Mouse (Mus musculus): ENCODE data around the gene Pts. TPM values are rescaled to one million over a fixed set of nuclear protein-coding genes. Genes with fewer than 3 reads are reported as not detected.
A peak's percentile ranks its signal among the peaks of the same experiment; 100 is the strongest.

The Pts gene
- total RNA-seq, 2 experiments from 2014 or later: 31.7 to 36.8 TPM

DNA sequence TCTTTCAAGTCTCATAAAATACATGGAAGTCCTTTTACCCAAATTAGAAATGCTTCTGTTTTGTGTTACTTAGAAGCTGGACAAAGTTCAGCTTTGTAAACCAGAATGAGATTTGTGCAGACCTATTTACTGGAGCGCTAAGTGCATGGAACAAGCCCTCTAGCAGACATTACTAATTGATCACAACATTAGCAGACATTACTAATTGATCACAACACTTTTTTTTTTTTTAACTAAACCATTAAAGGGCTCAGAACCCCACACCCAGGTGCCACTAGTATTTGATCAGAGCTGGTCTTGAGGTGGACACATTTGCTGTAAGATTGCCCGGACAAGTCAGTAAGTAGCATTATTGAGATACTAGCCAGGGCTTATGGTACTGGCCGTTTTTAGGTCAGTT, 5.3 kb upstream of the Pts start:
- DNase-seq: no peak
- intact Hi-C loops (cut with DNase I): loop anchor here (5.0 kb wide), 1 partner anchor 201 kb away; no protein-coding TSS in a partner anchor

- intact Hi-C loops (cut with DNase I): loop anchor here (5.0 kb wide), 1 partner anchor 201 kb away; no protein-coding TSS in a partner anchor
These were observed 4.8 kb upstream of the Pts start for GRCm38 (mm10) chr9:50533328-50533727.

GRCm38 (mm10) chr9:50530890-50531289, 2.4 kb upstream of the Pts start:
- intact Hi-C loops (cut with DNase I): loop anchor here (5.0 kb wide), 1 partner anchor 199 kb away; no protein-coding TSS in a partner anchor
- peak; percentile 42 to 59 for DNase-seq

More at GRCm38 (mm10) chr9:50533328-50533727, 4.8 kb upstream of the Pts start:
- DNase-seq: no peak

DNA sequence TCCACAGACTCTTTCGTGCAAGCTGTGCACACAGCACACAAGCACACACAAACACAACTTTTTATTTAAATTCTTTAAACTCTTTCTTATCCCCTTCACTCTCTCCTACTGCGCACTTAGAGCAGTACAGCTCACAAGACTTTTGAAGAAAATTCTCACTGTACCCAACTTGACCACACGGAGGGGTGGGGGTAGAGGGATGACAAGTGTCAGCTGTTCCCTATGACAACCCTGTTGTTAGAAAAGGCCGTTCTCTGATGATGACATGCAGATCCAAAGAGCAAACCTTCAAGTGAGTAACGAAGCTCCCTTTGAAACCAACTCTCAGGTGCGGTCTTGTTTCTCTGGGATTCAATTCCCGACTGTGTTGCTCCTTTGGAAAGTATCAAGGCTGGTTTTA, 664 bp downstream of the Pts start:
- intact Hi-C loops (cut with DNase I): loop anchor here (1.0 to 5.0 kb wide), 3 partner anchors 65 to 1041 kb away; partner anchors contain the start of gene Ttc12
- peak in 1 of 2 experiments; percentile 21 for DNase-seq

DNA sequence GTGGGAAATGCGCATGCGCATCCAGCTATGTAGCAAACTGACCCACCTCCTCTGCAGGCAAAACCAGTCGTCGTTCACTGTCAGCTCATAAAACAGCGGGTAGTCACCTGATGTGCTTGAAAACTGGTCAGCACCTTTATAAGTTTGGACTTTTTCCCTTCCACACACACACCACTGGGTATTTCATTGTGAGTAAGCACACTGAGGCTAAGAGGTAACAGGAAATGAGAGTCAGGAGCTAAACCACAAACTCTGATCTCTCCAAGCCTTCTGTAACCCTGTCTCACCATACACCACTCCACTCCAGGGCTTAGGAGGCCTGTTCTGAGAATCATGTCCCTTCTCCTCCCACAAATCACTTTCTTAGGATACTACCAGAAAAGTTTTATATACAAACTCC, 2.9 kb downstream of the Pts start:
- intact Hi-C loops (cut with DNase I): loop anchor here (5.0 kb wide), 1 partner anchor 1038 kb away; the partner anchor contains the start of gene Ttc12
- DNase-seq: no peak

DNA sequence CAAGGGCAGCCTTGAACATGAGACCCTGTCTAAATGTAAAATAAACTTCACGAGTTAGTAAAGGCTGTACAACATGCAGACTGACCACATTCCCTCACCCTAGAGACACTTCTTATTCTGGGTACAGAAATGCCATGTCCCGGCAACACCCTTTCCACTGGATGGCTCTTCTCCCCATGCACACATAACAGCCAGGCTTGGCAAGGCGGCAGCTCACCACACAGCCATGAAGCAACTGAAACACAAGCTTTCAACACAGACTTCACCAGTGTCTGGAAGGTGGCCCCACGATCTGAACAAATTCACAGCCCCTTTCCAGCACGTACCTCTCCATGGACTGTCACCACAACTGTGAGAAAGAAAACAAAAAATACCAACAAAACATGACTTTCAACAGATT, 3.6 kb downstream of the Pts start:
- intact Hi-C loops (cut with DNase I): loop anchor here (5.0 kb wide), 1 partner anchor 1038 kb away; the partner anchor contains the start of gene Ttc12

GRCm38 (mm10) chr9:50522574-50522973, 6.0 kb downstream of the Pts start:
- intact Hi-C loops (cut with DNase I): no loop called here
- no peak for DNase-seq

More for the DNA sequence above, 3.6 kb downstream of the Pts start:
- no peak for DNase-seq

- intact Hi-C loops (cut with DNase I): no loop called here
These were observed 7.0 kb downstream of the Pts start for GRCm38 (mm10) chr9:50521562-50521961.

DNA sequence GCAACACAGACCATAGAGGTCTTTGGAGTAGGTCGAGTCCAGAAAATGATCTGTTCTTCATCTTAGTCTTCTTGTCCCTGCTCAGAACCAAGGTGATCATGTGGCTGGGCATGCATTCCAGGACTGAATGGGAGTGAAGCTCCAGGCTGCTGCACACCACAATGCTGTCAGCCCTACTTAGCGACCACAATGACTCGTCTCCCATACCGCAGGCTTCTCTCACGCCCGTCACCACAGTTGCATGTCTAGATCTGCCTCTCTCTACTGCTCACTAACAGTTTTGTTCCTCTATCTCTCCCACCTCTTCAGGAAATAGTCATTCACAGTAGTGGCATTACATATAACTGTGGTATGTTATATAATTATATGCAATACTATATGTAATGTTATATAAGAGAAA, 7.8 kb downstream of the Pts start:
- intact Hi-C loops (cut with DNase I): no loop called here
- no peak for DNase-seq

More at GRCm38 (mm10) chr9:50521562-50521961, 7.0 kb downstream of the Pts start:
- DNase-seq: no peak

- peak; percentile 22 to 46 for DNase-seq
- intact Hi-C loops (cut with DNase I): no loop called here
These were observed 9.7 kb downstream of the Pts start for GRCm38 (mm10) chr9:50518781-50519180.

GRCm38 (mm10) chr9:50515462-50515861, 13.1 kb downstream of the Pts start:
- no peak for DNase-seq
- intact Hi-C loops (cut with DNase I): no loop called here

DNA sequence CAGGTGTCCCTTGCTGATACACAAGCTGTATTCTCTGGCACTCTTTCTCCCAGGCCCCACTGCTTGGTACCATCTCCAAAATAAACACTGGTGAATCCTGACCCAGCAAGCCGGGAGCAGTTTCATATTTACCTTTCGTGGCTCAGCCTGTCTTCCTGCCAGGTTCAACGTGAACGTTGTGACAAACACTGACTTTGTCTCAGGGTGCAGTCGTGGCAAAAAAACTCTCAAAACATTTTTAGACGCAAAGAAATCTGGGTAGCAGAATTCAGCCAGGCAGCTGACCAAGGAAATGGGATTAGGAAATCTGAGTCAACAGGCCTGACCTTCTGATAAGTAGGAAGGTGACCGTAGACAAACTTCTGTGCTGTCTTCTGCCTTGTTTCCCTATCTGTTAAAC, 21.0 kb downstream of the Pts start:
- intact Hi-C loops (cut with DNase I): no loop called here
- no peak for DNase-seq

DNA sequence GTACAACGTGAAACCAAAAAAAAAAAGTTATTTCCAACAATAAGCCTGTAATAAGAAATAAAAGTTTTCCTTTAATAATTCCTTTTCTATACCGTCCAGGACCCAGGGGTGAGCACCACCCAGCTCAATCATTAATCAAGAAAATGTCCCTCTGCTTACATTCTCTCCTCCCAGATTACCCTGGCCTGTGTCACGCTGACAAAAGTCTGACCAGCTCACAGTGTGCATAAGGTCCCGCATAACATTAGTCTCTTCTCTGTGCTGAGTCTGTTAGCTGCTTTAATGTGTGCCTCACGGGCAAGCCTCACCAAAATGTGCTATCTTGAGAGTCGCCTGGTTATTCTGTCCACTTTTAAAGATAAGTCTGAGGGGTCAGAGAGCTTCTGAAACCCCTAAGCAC, 23.1 kb downstream of the Pts start:
- DNase-seq: no peak
- intact Hi-C loops (cut with DNase I): no loop called here

- intact Hi-C loops (cut with DNase I): no loop called here
- DNase-seq: no peak
These were observed 25.6 kb downstream of the Pts start for GRCm38 (mm10) chr9:50502949-50503348.

DNA sequence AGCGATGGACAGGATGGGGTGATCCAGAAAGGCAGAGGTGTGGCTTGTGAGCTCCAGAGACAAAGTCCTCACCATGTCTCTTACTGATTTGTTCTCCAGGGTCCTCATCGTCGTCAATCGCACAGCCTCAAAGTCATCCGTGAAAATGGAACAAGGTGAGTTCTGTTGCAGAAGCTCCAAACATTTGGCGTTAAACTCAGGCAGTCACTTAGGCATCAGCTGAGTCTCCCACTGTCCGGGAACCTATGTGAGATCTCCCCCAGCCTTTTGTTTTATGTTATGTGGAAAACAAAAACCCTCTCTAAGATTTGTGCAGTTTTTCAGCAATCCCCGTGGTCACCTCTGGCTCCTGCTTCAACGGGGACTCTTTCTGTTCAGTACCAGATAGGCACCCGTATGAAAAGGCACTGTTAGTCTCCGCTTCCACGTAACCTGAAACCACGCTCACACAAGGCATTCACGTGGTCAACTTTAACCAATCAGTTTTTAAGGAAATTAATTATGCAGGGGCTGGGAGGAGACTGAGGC, 27.5 kb downstream of the Pts start:
- DNase-seq: peak; percentile 23 to 34
- intact Hi-C loops (cut with DNase I): no loop called here

- DNase-seq: no peak
- intact Hi-C loops (cut with DNase I): no loop called here
These were observed 28.0 kb downstream of the Pts start for GRCm38 (mm10) chr9:50500467-50500973.

GRCm38 (mm10) chr9:50499781-50500180, 28.7 kb downstream of the Pts start:
- intact Hi-C loops (cut with DNase I): no loop called here
- no peak for DNase-seq

- no peak for DNase-seq
- intact Hi-C loops (cut with DNase I): no loop called here
These were observed 29.7 kb downstream of the Pts start for GRCm38 (mm10) chr9:50498815-50499214.

DNA sequence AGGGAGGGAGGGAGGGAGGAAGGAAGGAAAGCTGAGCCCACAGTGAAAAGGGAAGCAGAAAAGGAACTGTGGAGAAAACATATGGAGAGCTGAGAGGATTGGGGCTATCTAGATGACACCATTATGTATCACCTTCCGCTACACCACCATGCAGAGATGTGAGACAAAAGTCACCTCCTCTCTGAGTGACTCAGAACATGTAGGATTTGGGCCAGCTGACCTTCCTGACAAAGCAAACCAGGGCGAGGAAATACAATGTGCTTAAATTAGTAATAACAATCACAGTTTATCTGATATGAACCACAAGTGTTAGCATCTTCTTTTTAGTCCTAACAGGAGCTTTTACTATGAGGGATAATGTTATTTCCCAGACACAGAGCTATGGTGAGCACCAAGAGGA, 31.0 kb downstream of the Pts start:
- intact Hi-C loops (cut with DNase I): no loop called here

DNA sequence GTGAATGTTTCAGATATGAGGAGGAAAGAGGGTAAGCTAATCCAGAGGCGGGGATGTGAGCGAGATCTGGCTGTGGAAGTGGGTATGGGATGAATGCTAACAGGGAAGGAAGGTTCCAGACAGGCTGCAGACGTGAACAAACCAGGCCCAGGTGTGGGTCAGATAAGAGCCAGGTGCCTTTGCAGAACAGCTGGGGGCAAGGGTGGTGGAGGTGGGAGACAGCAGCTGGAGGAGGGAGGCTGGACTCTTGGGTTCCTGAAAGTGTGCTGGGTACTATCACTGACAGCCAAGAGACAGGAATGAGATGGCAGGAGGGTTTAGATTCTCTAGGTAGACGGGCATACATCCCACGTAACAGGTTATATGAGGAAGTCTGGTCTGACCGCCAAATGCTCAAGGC, 31.4 kb downstream of the Pts start:
- DNase-seq: no peak
- intact Hi-C loops (cut with DNase I): no loop called here

More for the DNA sequence above, 31.0 kb downstream of the Pts start:
- no peak for DNase-seq

- intact Hi-C loops (cut with DNase I): no loop called here
- no peak for DNase-seq
These were observed 32.0 kb downstream of the Pts start for GRCm38 (mm10) chr9:50496546-50496945.

GRCm38 (mm10) chr9:50496151-50496505, 32.4 kb downstream of the Pts start:
- no peak for DNase-seq
- intact Hi-C loops (cut with DNase I): no loop called here

Measured in heart, postnatal 10 days (tissue).